Mouse (Mus musculus) liver, postnatal 0 days (tissue): ENCODE data around the gene Ninj1. TPM values are rescaled to one million over a fixed set of nuclear protein-coding genes. Genes with fewer than 3 reads are reported as not detected.

Experiments used
- ATAC-seq: fragments of 200-750 bp; cut with Nextera tagmentation; 2 replicates; pipeline ENCODE4 v1.8.0; 2017; ENCODE audit warnings: mild to moderate bottlenecking, moderate library complexity
- DNase-seq: peaks from one replicate; pipeline ENCODE4 v3.0.0-alpha.2; 2016
- H3K27ac ChIP-seq: fragments of 300-500 bp; sonication (generic); 2 replicates; pipeline ENCODE4 v1.5.1; 2014; ENCODE audit warnings: antibody characterized with exemption, moderate library complexity, mild to moderate bottlenecking, low read depth
- H3K27me3 ChIP-seq: fragments of 300-500 bp; sonication (generic); 2 replicates; pipeline ENCODE4 v1.6.1; 2014; ENCODE audit warnings: low read length, control low read depth, mixed read lengths; ENCODE audit not compliant: insufficient read depth
- H3K36me3 ChIP-seq: fragments of 300-500 bp; sonication (generic); replicated peaks from 2 replicates; pipeline ENCODE4 v1.6.1; 2014; ENCODE audit warnings: mild to moderate bottlenecking, control low read depth, low read length, moderate library complexity, mixed read lengths; ENCODE audit not compliant: insufficient read depth
- H3K4me1 ChIP-seq: fragments of 300-500 bp; sonication (generic); 2 replicates; pipeline ENCODE4 v1.6.1; 2014; ENCODE audit warnings: antibody characterized with exemption, mild to moderate bottlenecking, control low read depth; ENCODE audit not compliant: insufficient read depth
- H3K4me2 ChIP-seq: fragments of 300-500 bp; sonication (generic); 2 replicates; pipeline ENCODE4 v1.6.1; 2014; ENCODE audit warnings: low read depth, mild to moderate bottlenecking, low read length, moderate library complexity, mixed read lengths
- H3K4me3 ChIP-seq: fragments of 300-500 bp; sonication (generic); 2 replicates; pipeline ENCODE4 v1.5.1; 2014; ENCODE audit warnings: low read depth, low read length
- H3K9ac ChIP-seq: fragments of 300-500 bp; sonication (generic); replicated peaks from 2 replicates; pipeline ENCODE4 v1.6.1; 2014; ENCODE audit warnings: mild to moderate bottlenecking, moderate library complexity
- H3K9me3 ChIP-seq: fragments of 300-500 bp; sonication (generic); 2 replicates; pipeline ENCODE4 v1.6.1; 2016; ENCODE audit warnings: mild to moderate bottlenecking, control low read depth, low read length, mixed read lengths
- CTCF ChIP-seq: sonication (generic); IDR thresholded peaks from 2 replicates; pipeline ENCODE4 v1.5.1; 2016; ENCODE audit warnings: antibody characterized with exemption, low read depth
- EP300 ChIP-seq: IDR thresholded peaks from 2 replicates; pipeline ENCODE4 v1.6.1; 2016; ENCODE audit warnings: antibody characterized with exemption, low read depth, mild to moderate bottlenecking
- WGBS: fragments of 180-500 bp; shearing (Covaris S2); extraction: QIAGEN DNeasy Blood & Tissue Kit; methylation state at CpG from one replicate; pipeline ENCODE4 v1.1.7; 2014; ENCODE audit not compliant: insufficient replicate concordance; 5-methylcytosine and 5-hydroxymethylcytosine counted together
- polyA plus RNA-seq: library from polyadenylated mRNA; unstranded; fragments of >200 nt; fragmentation: Nextera tagmentation; extraction: Ambion mirVana; gene quantifications from 2 replicates; pipeline ENCODE4 v1.2.1, GENCODE M21; 2015

The Ninj1 gene
- polyA plus RNA-seq, 1 experiment from 2014 or later: 106 TPM

- Histone ChIP-seq H3K36me3 (no peaks in the 10 kb centered on the region), H3K27me3 (peaks cover 55% of the 10 kb centered on the region), H3K27ac (no peak overlapping the region), H3K4me2 (no peak overlapping the region), H3K9ac (no peak overlapping the region), H3K4me3 (peak overlapping the region; percentile 59; the same call in 1 of the 2 replicates), H3K9me3 (no peaks in the 10 kb centered on the region), H3K4me1 (peaks cover 11% of the 10 kb centered on the region)
- ATAC-seq: no peak
- no peak for DNase-seq
- 26% methylated on average over 17 of the region's 17 CpGs for WGBS
- TF ChIP-seq EP300 (no peak), CTCF (no peak)
These were observed 41.1 kb upstream of the Ninj1 start for GRCm38 (mm10) chr13:49146040-49146697.

GRCm38 (mm10) chr13:49146698-49147006, 40.6 kb upstream of the Ninj1 start:
- no peak overlapping the region for H3K9ac ChIP-seq
- H3K4me3 ChIP-seq: peak overlapping the region; percentile 59
- H3K27me3 ChIP-seq: peaks cover 55% of the 10 kb centered on the region
- H3K4me2 ChIP-seq: peak overlapping the region; percentile 92
- no peaks in the 10 kb centered on the region for H3K36me3 ChIP-seq
- peaks cover 11% of the 10 kb centered on the region for H3K4me1 ChIP-seq
- under 1% methylated on average over 30 of the region's 44 CpGs for WGBS
- DNase-seq (no peak), ATAC-seq (no peak)
- no peaks in the 10 kb centered on the region for H3K9me3 ChIP-seq
- H3K27ac ChIP-seq: no peak overlapping the region
- TF ChIP-seq CTCF (no peak), EP300 (no peak)

DNA sequence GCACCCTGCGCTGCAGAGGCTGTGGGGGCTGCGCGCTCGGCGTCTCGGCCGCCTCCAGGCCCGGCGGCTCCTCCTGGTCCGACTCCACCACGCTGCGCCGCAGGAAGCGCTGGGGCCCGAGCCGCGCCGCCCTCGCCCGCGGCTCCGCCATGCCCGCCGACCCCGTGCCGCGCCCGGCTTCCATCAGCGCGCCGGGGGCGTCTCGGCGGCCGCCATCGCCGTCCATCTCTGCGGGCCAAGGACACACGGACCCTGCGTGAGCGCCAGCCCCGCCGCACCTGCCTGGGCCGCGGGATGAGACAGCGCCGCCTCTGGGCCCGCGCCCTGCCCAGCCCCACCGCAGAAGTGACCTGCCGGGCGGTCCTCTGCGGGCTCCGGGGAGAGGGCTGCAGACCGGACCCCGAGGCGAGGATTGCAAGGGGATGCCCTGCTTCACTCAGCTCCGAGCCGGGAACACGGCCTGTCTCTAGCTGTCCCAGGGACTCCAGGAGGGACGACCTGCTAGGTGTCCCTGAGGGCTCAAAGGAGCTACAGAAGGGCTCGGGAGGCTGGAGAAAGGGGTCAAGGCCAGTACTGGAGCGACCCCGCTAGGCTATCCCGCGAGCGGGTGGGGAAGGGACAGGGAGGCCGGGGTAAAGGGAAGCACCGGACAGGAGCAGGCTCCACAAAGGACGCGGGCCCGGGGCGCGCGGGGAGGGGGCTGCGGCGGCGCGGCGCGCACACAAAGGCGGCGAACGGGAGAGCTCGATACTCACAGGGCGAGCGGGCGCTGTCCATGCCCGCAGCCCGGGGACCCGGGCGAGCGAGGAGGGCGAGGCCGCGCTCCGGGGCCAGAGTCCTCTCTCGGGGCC, 40.1 kb upstream of the Ninj1 start:
- Histone ChIP-seq H3K36me3 (no peaks in the 10 kb centered on the region), H3K4me2 (peak overlapping the region; percentile 92), H3K4me1 (peaks cover 11% of the 10 kb centered on the region), H3K27me3 (peaks cover 55% of the 10 kb centered on the region), H3K9me3 (no peaks in the 10 kb centered on the region), H3K9ac (peak overlapping the region; percentile 41), H3K27ac (no peak overlapping the region), H3K4me3 (peak overlapping the region; percentile 59)
- TF ChIP-seq EP300 (no peak), CTCF (no peak)
- ATAC-seq (peak; percentile 82), DNase-seq (no peak)
- under 1% methylated on average over 61 of the region's 98 CpGs for WGBS

DNA sequence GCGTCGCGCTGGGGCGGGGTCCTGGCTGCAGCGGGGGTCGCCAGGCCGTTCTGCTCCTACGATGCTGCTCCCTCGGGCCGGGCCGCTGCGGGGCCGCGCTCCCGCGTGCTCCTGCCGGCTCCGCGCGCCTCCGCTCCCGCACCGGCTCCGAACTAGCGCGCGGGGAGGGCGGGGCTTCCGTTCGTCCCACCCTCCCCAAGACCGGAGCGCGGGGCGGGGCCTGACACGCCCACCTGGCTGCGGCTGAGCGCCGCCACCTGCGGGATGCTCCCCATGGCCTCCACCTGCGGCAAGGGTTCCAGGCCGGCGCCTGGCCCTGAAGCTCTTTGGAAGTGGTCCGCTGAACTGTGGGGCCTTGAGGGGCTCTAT, 39.4 kb upstream of the Ninj1 start, which contains the start of gene Wnk2:
Gene Wnk2, minus strand, starts transcription at position 157 of the 369 bp plus-strand sequence.
- ATAC-seq: peak; percentile 84
- H3K27me3 ChIP-seq: peaks cover 55% of the 10 kb centered on the region

GRCm38 (mm10) chr13:49148687-49149086, 38.6 kb upstream of the Ninj1 start:
- Histone ChIP-seq H3K36me3 (no peaks in the 10 kb centered on the region), H3K4me3 (no peak overlapping the region), H3K9ac (no peak overlapping the region), H3K9me3 (no peaks in the 10 kb centered on the region), H3K4me2 (no peak overlapping the region), H3K4me1 (peaks cover 11% of the 10 kb centered on the region), H3K27ac (no peak overlapping the region), H3K27me3 (peaks cover 54% of the 10 kb centered on the region)
- ATAC-seq: no peak
- TF ChIP-seq CTCF (no peak), EP300 (no peak)
- 79% methylated on average over 4 of the region's 4 CpGs for WGBS
- DNase-seq: no peak

More for the DNA sequence above, 39.4 kb upstream of the Ninj1 start, which contains the start of gene Wnk2:
- Histone ChIP-seq H3K4me3 (peak within 1 kb of the TSS; percentile 59), H3K4me1 (peaks cover 11% of the 10 kb centered on the region), H3K9ac (peak within 1 kb of the TSS; percentile 41), H3K27ac (no peak within 1 kb of the TSS), H3K4me2 (peak within 1 kb of the TSS; percentile 92), H3K9me3 (no peaks in the 10 kb centered on the region), H3K36me3 (no peaks in the 10 kb centered on the region)
- under 1% methylated on average over 21 of the region's 43 CpGs for WGBS
- TF ChIP-seq CTCF (no peak), EP300 (no peak)
- peak; percentile 77 for DNase-seq

GRCm38 (mm10) chr13:49154028-49154427, 33.3 kb upstream of the Ninj1 start:
- no peak overlapping the region for H3K9ac ChIP-seq
- no peak overlapping the region for H3K4me2 ChIP-seq
- ATAC-seq: no peak
- DNase-seq: no peak
- H3K9me3 ChIP-seq: no peaks in the 10 kb centered on the region
- no peaks in the 10 kb centered on the region for H3K36me3 ChIP-seq
- 73% methylated on average over 10 of the region's 10 CpGs for WGBS
- no peak overlapping the region for H3K27ac ChIP-seq
- no peak for TF ChIP-seq EP300
- TF ChIP-seq CTCF: no peak
- peaks cover 6% of the 10 kb centered on the region for H3K27me3 ChIP-seq
- H3K4me3 ChIP-seq: no peak overlapping the region
- no peaks in the 10 kb centered on the region for H3K4me1 ChIP-seq
